Mouse (Mus musculus): ENCODE data around the gene Grin2c. TPM values are rescaled to one million over a fixed set of nuclear protein-coding genes. Genes with fewer than 3 reads are reported as not detected.

The Grin2c gene
- polyA plus RNA-seq, 1 experiment from 2014 or later: not detected

DNA sequence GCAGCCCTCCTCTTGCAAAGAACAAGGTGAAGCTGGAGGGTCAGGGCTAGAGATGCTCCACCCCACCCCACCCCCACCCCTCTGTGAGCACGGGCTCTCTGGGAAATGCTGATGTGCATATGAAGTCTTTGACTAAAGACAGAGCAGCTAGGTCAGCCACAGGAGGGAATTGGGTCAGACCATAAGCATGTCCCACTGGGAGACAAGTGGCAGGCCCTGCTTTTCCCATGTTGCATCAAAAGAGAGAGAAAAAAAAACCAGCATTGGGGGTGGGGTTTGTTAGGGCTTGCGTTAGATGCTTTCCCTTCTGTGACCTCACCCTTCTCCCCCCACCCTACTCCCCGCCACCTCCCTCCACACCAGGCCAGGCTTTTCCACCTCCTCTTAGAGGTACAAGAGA, 19.8 kb downstream of the Grin2c start:
- Histone ChIP-seq H3K4me2 (replicated peaks; ENCODE audit: low read depth, low read length) (no peak overlapping the region), H3K27ac (ENCODE audit: low read depth, low read length) (no peak overlapping the region), H3K9me3 (ENCODE audit: control insufficient read depth, low read length) (no peaks in the 10 kb centered on the region), H3K27me3 (ENCODE audit: control insufficient read depth, insufficient read depth, low read length) (peaks cover 59% of the 10 kb centered on the region), H3K4me3 (ENCODE audit: low read length) (no peak overlapping the region), H3K4me1 (ENCODE audit: control insufficient read depth, insufficient read depth, low read length) (peaks cover 21% of the 10 kb centered on the region; the same call in 1 of the 2 replicates), H3K36me3 (ENCODE audit: control insufficient read depth, insufficient read depth, low read length) (peaks cover 3% of the 10 kb centered on the region), H3K9ac (ENCODE audit: low read depth, low read length) (no peak overlapping the region)
- 6% methylated on average over 3 of the region's 3 CpGs for WGBS
- no peak for ATAC-seq (ENCODE audit: low FRiP score, low TSS enrichment)

GRCm38 (mm10) chr11:115246386-115246785, 20.7 kb downstream of the Grin2c start:
- Histone ChIP-seq H3K27me3 (ENCODE audit: control insufficient read depth, insufficient read depth, low read length) (peaks cover 52% of the 10 kb centered on the region), H3K9ac (ENCODE audit: low read depth, low read length) (no peak overlapping the region), H3K4me3 (ENCODE audit: low read length) (no peak overlapping the region), H3K27ac (ENCODE audit: low read depth, low read length) (no peak overlapping the region), H3K36me3 (ENCODE audit: control insufficient read depth, insufficient read depth, low read length) (peaks cover 3% of the 10 kb centered on the region), H3K9me3 (ENCODE audit: control insufficient read depth, low read length) (no peaks in the 10 kb centered on the region), H3K4me2 (replicated peaks; ENCODE audit: low read depth, low read length) (no peak overlapping the region), H3K4me1 (ENCODE audit: control insufficient read depth, insufficient read depth, low read length) (peaks cover 21% of the 10 kb centered on the region; the same call in 1 of the 2 replicates)
- no peak for ATAC-seq (ENCODE audit: low FRiP score, low TSS enrichment)
- WGBS: 60% methylated on average over 8 of the region's 8 CpGs

GRCm38 (mm10) chr11:115244840-115245239, 22.2 kb downstream of the Grin2c start:
- WGBS: 71% methylated on average over 8 of the region's 8 CpGs
- Histone ChIP-seq H3K9ac (ENCODE audit: low read depth, low read length) (no peak overlapping the region), H3K9me3 (ENCODE audit: control insufficient read depth, low read length) (no peaks in the 10 kb centered on the region), H3K27ac (ENCODE audit: low read depth, low read length) (no peak overlapping the region), H3K4me3 (ENCODE audit: low read length) (no peak overlapping the region), H3K4me1 (ENCODE audit: control insufficient read depth, insufficient read depth, low read length) (peaks cover 24% of the 10 kb centered on the region), H3K4me2 (replicated peaks; ENCODE audit: low read depth, low read length) (no peak overlapping the region), H3K36me3 (ENCODE audit: control insufficient read depth, insufficient read depth, low read length) (peaks cover 3% of the 10 kb centered on the region), H3K27me3 (ENCODE audit: control insufficient read depth, insufficient read depth, low read length) (peaks cover 37% of the 10 kb centered on the region)
- no peak for ATAC-seq (ENCODE audit: low FRiP score, low TSS enrichment)

- Histone ChIP-seq H3K27me3 (ENCODE audit: control insufficient read depth, insufficient read depth, low read length) (peaks cover 27% of the 10 kb centered on the region), H3K4me1 (ENCODE audit: control insufficient read depth, insufficient read depth, low read length) (peaks cover 21% of the 10 kb centered on the region), H3K36me3 (ENCODE audit: control insufficient read depth, insufficient read depth, low read length) (peaks cover 3% of the 10 kb centered on the region), H3K9ac (ENCODE audit: low read depth, low read length) (no peak overlapping the region), H3K4me2 (replicated peaks; ENCODE audit: low read depth, low read length) (no peak overlapping the region), H3K9me3 (ENCODE audit: control insufficient read depth, low read length) (no peaks in the 10 kb centered on the region), H3K27ac (ENCODE audit: low read depth, low read length) (no peak overlapping the region), H3K4me3 (ENCODE audit: low read length) (no peak overlapping the region)
- ATAC-seq (ENCODE audit: low FRiP score, low TSS enrichment): no peak
- WGBS: 90% methylated on average over 12 of the region's 12 CpGs
These were observed 23.3 kb downstream of the Grin2c start for GRCm38 (mm10) chr11:115243783-115244182.

DNA sequence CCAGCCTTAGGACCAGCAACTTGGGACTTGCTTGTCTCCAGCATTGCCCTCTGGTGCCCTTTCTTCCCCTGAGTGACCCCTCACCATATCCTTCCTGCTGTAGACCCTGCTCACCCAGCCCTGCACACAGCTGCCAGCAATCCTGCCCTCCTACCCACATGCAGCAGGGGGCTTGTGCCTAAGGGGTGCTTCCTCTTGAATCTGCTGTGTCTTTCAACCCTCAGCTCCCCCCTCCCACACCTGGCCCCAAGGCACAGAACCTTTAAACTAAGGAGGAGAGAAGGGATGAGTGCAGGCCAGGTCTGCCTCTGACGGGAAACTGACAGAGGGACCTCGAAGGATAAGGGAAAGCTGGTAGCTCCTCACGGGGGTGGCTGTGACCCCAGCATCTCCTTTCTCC, 24.3 kb downstream of the Grin2c start:
- Histone ChIP-seq H3K27me3 (ENCODE audit: control insufficient read depth, insufficient read depth, low read length) (peaks cover 16% of the 10 kb centered on the region; the same call in 1 of the 2 replicates), H3K27ac (ENCODE audit: low read depth, low read length) (no peak overlapping the region), H3K4me3 (ENCODE audit: low read length) (no peak overlapping the region), H3K9ac (ENCODE audit: low read depth, low read length) (no peak overlapping the region), H3K4me2 (replicated peaks; ENCODE audit: low read depth, low read length) (no peak overlapping the region), H3K4me1 (ENCODE audit: control insufficient read depth, insufficient read depth, low read length) (peaks cover 27% of the 10 kb centered on the region), H3K9me3 (ENCODE audit: control insufficient read depth, low read length) (no peaks in the 10 kb centered on the region), H3K36me3 (ENCODE audit: control insufficient read depth, insufficient read depth, low read length) (peaks cover 3% of the 10 kb centered on the region)
- WGBS: 80% methylated on average over 3 of the region's 3 CpGs
- ATAC-seq (ENCODE audit: low FRiP score, low TSS enrichment): no peak

DNA sequence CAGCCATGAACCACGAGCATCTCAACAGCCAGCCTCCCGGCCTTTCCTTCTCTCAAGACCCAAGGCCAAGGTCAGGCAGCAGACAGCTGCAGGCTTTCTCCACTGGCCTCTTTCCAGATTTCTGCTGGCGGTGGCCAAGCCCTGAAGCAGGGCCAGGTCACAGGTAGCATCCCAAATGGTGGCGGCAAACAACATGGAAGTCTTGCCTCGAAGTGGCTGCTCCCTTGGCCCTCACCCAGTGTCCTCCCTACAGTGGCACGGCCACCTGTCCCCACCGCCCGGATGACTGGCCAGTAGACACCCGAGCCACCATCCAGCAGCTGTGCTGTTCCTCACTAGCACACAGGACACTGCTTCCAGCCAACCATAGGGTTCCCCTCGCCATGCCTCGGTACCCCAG, 25.6 kb downstream of the Grin2c start:
- Histone ChIP-seq H3K36me3 (ENCODE audit: control insufficient read depth, insufficient read depth, low read length) (peaks cover 3% of the 10 kb centered on the region), H3K9me3 (ENCODE audit: control insufficient read depth, low read length) (no peaks in the 10 kb centered on the region), H3K27ac (ENCODE audit: low read depth, low read length) (no peak overlapping the region), H3K4me2 (replicated peaks; ENCODE audit: low read depth, low read length) (no peak overlapping the region), H3K27me3 (ENCODE audit: control insufficient read depth, insufficient read depth, low read length) (peaks cover 7% of the 10 kb centered on the region; the same call in 1 of the 2 replicates), H3K9ac (ENCODE audit: low read depth, low read length) (no peak overlapping the region), H3K4me3 (ENCODE audit: low read length) (no peak overlapping the region), H3K4me1 (ENCODE audit: control insufficient read depth, insufficient read depth, low read length) (peaks cover 32% of the 10 kb centered on the region)
- 53% methylated on average over 11 of the region's 11 CpGs for WGBS
- no peak for ATAC-seq (ENCODE audit: low FRiP score, low TSS enrichment)

GRCm38 (mm10) chr11:115236570-115236969, 30.5 kb downstream of the Grin2c start:
- Histone ChIP-seq H3K4me2 (replicated peaks; ENCODE audit: low read depth, low read length) (no peak overlapping the region; the same call in 1 of the 2 replicates), H3K36me3 (ENCODE audit: control insufficient read depth, insufficient read depth, low read length) (no peaks in the 10 kb centered on the region), H3K27ac (ENCODE audit: low read depth, low read length) (no peak overlapping the region), H3K9me3 (ENCODE audit: control insufficient read depth, low read length) (no peaks in the 10 kb centered on the region), H3K4me1 (ENCODE audit: control insufficient read depth, insufficient read depth, low read length) (peaks cover 33% of the 10 kb centered on the region), H3K9ac (ENCODE audit: low read depth, low read length) (no peak overlapping the region), H3K27me3 (ENCODE audit: control insufficient read depth, insufficient read depth, low read length) (peaks cover 18% of the 10 kb centered on the region; the same call in 1 of the 2 replicates), H3K4me3 (ENCODE audit: low read length) (no peak overlapping the region)
- WGBS: 9% methylated on average over 5 of the region's 5 CpGs
- ATAC-seq (ENCODE audit: low FRiP score, low TSS enrichment): peak; percentile 7; the same call in 1 of the 2 replicates

GRCm38 (mm10) chr11:115234320-115235044, 32.6 kb downstream of the Grin2c start:
- WGBS: 59% methylated on average over 15 of the region's 15 CpGs
- Histone ChIP-seq H3K4me3 (ENCODE audit: low read length) (no peak overlapping the region), H3K4me2 (replicated peaks; ENCODE audit: low read depth, low read length) (no peak overlapping the region), H3K27ac (ENCODE audit: low read depth, low read length) (no peak overlapping the region), H3K4me1 (ENCODE audit: control insufficient read depth, insufficient read depth, low read length) (peaks cover 28% of the 10 kb centered on the region), H3K9ac (ENCODE audit: low read depth, low read length) (no peak overlapping the region), H3K36me3 (ENCODE audit: control insufficient read depth, insufficient read depth, low read length) (no peaks in the 10 kb centered on the region; the same call in 1 of the 2 replicates), H3K9me3 (ENCODE audit: control insufficient read depth, low read length) (no peaks in the 10 kb centered on the region), H3K27me3 (ENCODE audit: control insufficient read depth, insufficient read depth, low read length) (peaks cover 18% of the 10 kb centered on the region; the same call in 1 of the 2 replicates)
- ATAC-seq (ENCODE audit: low FRiP score, low TSS enrichment): no peak

GRCm38 (mm10) chr11:115233526-115234290, 33.3 kb downstream of the Grin2c start:
- ATAC-seq (ENCODE audit: low FRiP score, low TSS enrichment): no peak
- no peak overlapping the region for H3K27ac ChIP-seq (ENCODE audit: low read depth, low read length)
- no peak overlapping the region for H3K4me2 ChIP-seq (replicated peaks; ENCODE audit: low read depth, low read length)
- H3K9ac ChIP-seq (ENCODE audit: low read depth, low read length): no peak overlapping the region
- no peaks in the 10 kb centered on the region; the same call in 1 of the 2 replicates for H3K36me3 ChIP-seq (ENCODE audit: control insufficient read depth, insufficient read depth, low read length)
- H3K27me3 ChIP-seq (ENCODE audit: control insufficient read depth, insufficient read depth, low read length): peaks cover 18% of the 10 kb centered on the region; the same call in 1 of the 2 replicates
- 66% methylated on average over 20 of the region's 20 CpGs for WGBS
- no peak overlapping the region for H3K4me3 ChIP-seq (ENCODE audit: low read length)
- H3K4me1 ChIP-seq (ENCODE audit: control insufficient read depth, insufficient read depth, low read length): peaks cover 28% of the 10 kb centered on the region
- no peaks in the 10 kb centered on the region for H3K9me3 ChIP-seq (ENCODE audit: control insufficient read depth, low read length)
